Mouse (Mus musculus) stomach, postnatal 0 days (tissue): Measurements from ENCODE around the gene S100a16. TPM values are rescaled to one million over a fixed set of nuclear protein-coding genes. Genes with fewer than 3 reads are reported as not detected.

Experiments used
- ATAC-seq: fragments of 200-750 bp; cut with Nextera tagmentation; 2 replicates; pipeline ENCODE4 v1.8.0; 2017; ENCODE audit not compliant: low FRiP score, low TSS enrichment
- DNase-seq: peaks from one replicate; pipeline ENCODE4 v3.0.0-alpha.2; 2016; ENCODE audit warnings: low spot score
- H3K27ac ChIP-seq: fragments of 300-500 bp; sonication (generic); replicated peaks from 2 replicates; pipeline ENCODE4 v1.5.1; 2014; ENCODE audit warnings: mild to moderate bottlenecking, control low read depth
- H3K27me3 ChIP-seq: fragments of 300-500 bp; sonication (generic); 2 replicates; pipeline ENCODE4 v1.6.1; 2014; ENCODE audit warnings: low read length; ENCODE audit not compliant: control insufficient read depth, insufficient read depth
- H3K36me3 ChIP-seq: fragments of 300-500 bp; sonication (generic); 2 replicates; pipeline ENCODE4 v1.6.1; 2014; ENCODE audit warnings: low read length, mixed read lengths; ENCODE audit not compliant: control insufficient read depth, insufficient read depth
- H3K4me1 ChIP-seq: fragments of 300-500 bp; sonication (generic); replicated peaks from 2 replicates; pipeline ENCODE4 v1.6.1; 2014; ENCODE audit warnings: antibody characterized with exemption; ENCODE audit not compliant: control insufficient read depth, insufficient read depth
- H3K4me2 ChIP-seq: fragments of 300-500 bp; sonication (generic); replicated peaks from 2 replicates; pipeline ENCODE4 v1.6.1; 2014; ENCODE audit warnings: low read depth, mild to moderate bottlenecking, control low read depth, moderate library complexity
- H3K4me3 ChIP-seq: fragments of 300-500 bp; sonication (generic); 2 replicates; pipeline ENCODE4 v1.5.1; 2014; ENCODE audit warnings: low read depth, low read length, control low read depth
- H3K9ac ChIP-seq: fragments of 300-500 bp; sonication (generic); 2 replicates; pipeline ENCODE4 v1.6.1; 2014; ENCODE audit warnings: mild to moderate bottlenecking, low read length, control low read depth, mixed read lengths
- H3K9me3 ChIP-seq: fragments of 300-500 bp; sonication (generic); 2 replicates; pipeline ENCODE4 v1.6.1; 2016; ENCODE audit warnings: low read length; ENCODE audit not compliant: control insufficient read depth
- CTCF ChIP-seq: IDR thresholded peaks from 2 replicates; pipeline ENCODE4 v1.5.1; 2016; ENCODE audit warnings: antibody characterized with exemption, low read depth, mild to moderate bottlenecking, moderate library complexity
- EP300 ChIP-seq: optimal IDR thresholded peaks from 2 replicates; pipeline ENCODE3; 2016; ENCODE audit warnings: antibody characterized with exemption
- WGBS: fragments of 180-500 bp; shearing (Covaris S2); extraction: QIAGEN DNeasy Blood & Tissue Kit; methylation state at CpG from one replicate; pipeline ENCODE4 v1.1.7; 2014; 5-methylcytosine and 5-hydroxymethylcytosine counted together
- polyA plus RNA-seq: library from polyadenylated mRNA; unstranded; fragments of >200 nt; fragmentation: Nextera tagmentation; extraction: Ambion mirVana; gene quantifications from 2 replicates; pipeline ENCODE4 v1.2.1, GENCODE M21; 2015

S100a16 gene
- polyA plus RNA-seq = 559 and 590 TPM in 2 replicates

- peak; percentile 85 for DNase-seq
These were observed at the start of gene S100a16 for GRCm38 (mm10) chr3:90537141-90537904. S100a16 (plus strand) TSS chr3:90537254.

GRCm38 (mm10) chr3:90488576-90488975 is 48.5 kb upstream of the S100a16 start:
- H3K27ac ChIP-seq = no peak overlapping the region
- H3K9ac ChIP-seq = no peak overlapping the region
- no peaks in the 10 kb centered on the region for H3K27me3 ChIP-seq
- H3K9me3 ChIP-seq = no peaks in the 10 kb centered on the region
- H3K36me3 ChIP-seq = 0 out of 2 replicates have a peak, but pooled peaks cover 4% of the 10 kb centered on the region
- H3K4me1 ChIP-seq = no peaks in the 10 kb centered on the region; the same call in 1 of the 2 replicates
- TF ChIP-seq EP300 (no peak), CTCF (no peak)
- no peak overlapping the region for H3K4me3 ChIP-seq
- ATAC-seq (no peak), DNase-seq (no peak)
- no peak overlapping the region for H3K4me2 ChIP-seq
- 80% methylated on average over 6 of the region's 6 CpGs for WGBS

More at GRCm38 (mm10) chr3:90537141-90537904, at the start of gene S100a16:
- H3K27me3 ChIP-seq = no peaks in the 10 kb centered on the region
- peak within 1 kb of the TSS; percentile 46 for H3K4me3 ChIP-seq
- peak; percentile 90 for ATAC-seq
- no peaks in the 10 kb centered on the region for H3K4me1 ChIP-seq
- no peak for TF ChIP-seq EP300
- TF ChIP-seq CTCF = no peak; the same call in 1 of the 2 replicates
- H3K9ac ChIP-seq = peak within 1 kb of the TSS; percentile 63
- no peaks in the 10 kb centered on the region for H3K36me3 ChIP-seq
- peak within 1 kb of the TSS; percentile 68 for H3K4me2 ChIP-seq
- WGBS = 22% methylated on average over 10 of the region's 10 CpGs
- H3K9me3 ChIP-seq = no peaks in the 10 kb centered on the region
- peak within 1 kb of the TSS; percentile 95 for H3K27ac ChIP-seq

GRCm38 (mm10) chr3:90490696-90491256 is 46.3 kb upstream of the S100a16 start, which contains the start of gene Snapin:
Snapin (minus strand) TSS chr3:90491033.
- peak within 1 kb of the TSS; percentile 64 for H3K4me2 ChIP-seq
- peak within 1 kb of the TSS; percentile 85 for H3K27ac ChIP-seq
- H3K9me3 ChIP-seq = no peaks in the 10 kb centered on the region
- DNase-seq = peak; percentile 98
- WGBS = under 1% methylated on average over 37 of the region's 37 CpGs
- peak within 1 kb of the TSS; percentile 87 for H3K9ac ChIP-seq
- H3K4me3 ChIP-seq = peak within 1 kb of the TSS; percentile 64
- TF ChIP-seq EP300 = no peak
- peak; percentile 89 for TF ChIP-seq CTCF
- peaks cover 2% of the 10 kb centered on the region; the same call in 1 of the 2 replicates for H3K36me3 ChIP-seq
- no peaks in the 10 kb centered on the region; the same call in 1 of the 2 replicates for H3K4me1 ChIP-seq
- peak; percentile 98 for ATAC-seq
- H3K27me3 ChIP-seq = no peaks in the 10 kb centered on the region

- TF ChIP-seq CTCF (peak; percentile 63), EP300 (no peak)
- no peaks in the 10 kb centered on the region for H3K9me3 ChIP-seq
- no peaks in the 10 kb centered on the region; the same call in 1 of the 2 replicates for H3K4me1 ChIP-seq
- no peak overlapping the region for H3K9ac ChIP-seq
- H3K27me3 ChIP-seq = no peaks in the 10 kb centered on the region
- peak; percentile 27; the same call in 1 of the 2 replicates for ATAC-seq
- 38% methylated on average over 2 of the region's 2 CpGs for WGBS
- peaks cover 2% of the 10 kb centered on the region; the same call in 1 of the 2 replicates for H3K36me3 ChIP-seq
- H3K4me3 ChIP-seq = no peak overlapping the region
- no peak overlapping the region for H3K27ac ChIP-seq
- no peak overlapping the region for H3K4me2 ChIP-seq
- no peak for DNase-seq
These were observed 45.7 kb upstream of the S100a16 start for GRCm38 (mm10) chr3:90491350-90491749.

GRCm38 (mm10) chr3:90493831-90494540 is 43.1 kb upstream of the S100a16 start:
- H3K4me3 ChIP-seq = no peak overlapping the region
- 40% methylated on average over 4 of the region's 4 CpGs for WGBS
- no peaks in the 10 kb centered on the region for H3K9me3 ChIP-seq
- no peak for TF ChIP-seq CTCF
- TF ChIP-seq EP300 = no peak
- no peaks in the 10 kb centered on the region for H3K27me3 ChIP-seq
- no peak overlapping the region for H3K27ac ChIP-seq
- no peaks in the 10 kb centered on the region; the same call in 1 of the 2 replicates for H3K4me1 ChIP-seq
- H3K9ac ChIP-seq = no peak overlapping the region
- no peak overlapping the region for H3K4me2 ChIP-seq
- no peak for DNase-seq
- ATAC-seq = no peak
- peaks cover 14% of the 10 kb centered on the region; the same call in 1 of the 2 replicates for H3K36me3 ChIP-seq
